Mouse (Mus musculus): ENCODE measurements around the gene Cyp26b1. TPM values are rescaled to one million over a fixed set of nuclear protein-coding genes. Genes with fewer than 3 reads are reported as not detected.

Cyp26b1 gene
- polyA plus RNA-seq, 1 experiment, result 4.1 TPM

- no peak overlapping the region for H3K4me3 ChIP-seq (replicated peaks; ENCODE audit: extremely low read depth, low read depth, low read length)
- H3K4me1 ChIP-seq (ENCODE audit: control insufficient read depth, insufficient read depth, low read length), result no peaks in the 10 kb centered on the region
- WGBS, result 46% methylated on average over 5 of the region's 5 CpGs
- no peak for DNase-seq
- TF ChIP-seq POLR2A (IDR thresholded peaks at IDR 0.05; ENCODE audit: borderline replicate concordance, extremely low read depth, low read depth, low read length) (no peak), CTCF (IDR thresholded peaks at IDR 0.05; ENCODE audit: insufficient read depth, low read length) (no peak)
Observed at GRCm38 (mm10) chr6:84543516-84543915, 50.2 kb downstream of the Cyp26b1 start.

GRCm38 (mm10) chr6:84539924-84540323 is 53.8 kb downstream of the Cyp26b1 start:
- no peak for DNase-seq
- 37% methylated on average over 4 of the region's 4 CpGs for WGBS
- Histone ChIP-seq H3K4me3 (replicated peaks; ENCODE audit: extremely low read depth, low read depth, low read length) (no peak overlapping the region), H3K4me1 (ENCODE audit: control insufficient read depth, insufficient read depth, low read length) (no peaks in the 10 kb centered on the region)
- TF ChIP-seq POLR2A (IDR thresholded peaks at IDR 0.05; ENCODE audit: borderline replicate concordance, extremely low read depth, low read depth, low read length) (no peak), CTCF (IDR thresholded peaks at IDR 0.05; ENCODE audit: insufficient read depth, low read length) (no peak)

DNA sequence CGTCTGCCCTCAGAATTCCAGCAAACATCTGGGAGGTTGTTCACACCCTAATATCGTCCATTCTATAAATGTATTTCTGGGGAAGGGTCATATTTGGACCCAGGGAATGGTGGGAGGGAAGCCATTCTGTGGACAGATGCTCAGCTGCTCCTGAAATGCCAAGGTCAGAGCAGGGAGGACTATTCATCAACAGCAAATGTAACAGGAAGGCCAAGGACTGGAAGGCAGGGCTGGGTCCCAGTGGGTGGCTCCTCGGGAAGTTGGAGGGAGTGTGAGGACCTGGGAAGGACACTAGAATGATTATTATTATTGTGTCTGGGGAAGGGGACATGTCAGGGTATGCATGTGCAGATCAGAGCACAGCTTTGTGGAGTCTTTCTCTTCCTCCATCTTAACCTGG is 55.0 kb downstream of the Cyp26b1 start:
- DNase-seq, result no peak
- WGBS, result 65% methylated on average over 3 of the region's 3 CpGs
- H3K4me1 ChIP-seq (ENCODE audit: control insufficient read depth, insufficient read depth, low read length), result no peaks in the 10 kb centered on the region
- TF ChIP-seq CTCF (IDR thresholded peaks at IDR 0.05; ENCODE audit: insufficient read depth, low read length), result no peak
- TF ChIP-seq POLR2A (IDR thresholded peaks at IDR 0.05; ENCODE audit: borderline replicate concordance, extremely low read depth, low read depth, low read length), result no peak
- no peak overlapping the region for H3K4me3 ChIP-seq (replicated peaks; ENCODE audit: extremely low read depth, low read depth, low read length)

GRCm38 (mm10) chr6:84537611-84538197 is 56.0 kb downstream of the Cyp26b1 start:
- TF ChIP-seq CTCF (IDR thresholded peaks at IDR 0.05; ENCODE audit: insufficient read depth, low read length), result no peak
- Histone ChIP-seq H3K4me1 (ENCODE audit: control insufficient read depth, insufficient read depth, low read length) (no peaks in the 10 kb centered on the region), H3K4me3 (replicated peaks; ENCODE audit: extremely low read depth, low read depth, low read length) (no peak overlapping the region)
- 64% methylated on average over 16 of the region's 16 CpGs for WGBS
- DNase-seq, result no peak

GRCm38 (mm10) chr6:84534944-84535343 is 58.8 kb downstream of the Cyp26b1 start:
- Histone ChIP-seq H3K4me1 (ENCODE audit: control insufficient read depth, insufficient read depth, low read length) (no peaks in the 10 kb centered on the region), H3K4me3 (replicated peaks; ENCODE audit: extremely low read depth, low read depth, low read length) (no peak overlapping the region)
- DNase-seq, result no peak
- TF ChIP-seq POLR2A (IDR thresholded peaks at IDR 0.05; ENCODE audit: borderline replicate concordance, extremely low read depth, low read depth, low read length), result no peak
- TF ChIP-seq CTCF (IDR thresholded peaks at IDR 0.05; ENCODE audit: insufficient read depth, low read length), result no peak
- WGBS, result 63% methylated on average over 3 of the region's 3 CpGs

- Histone ChIP-seq H3K4me3 (replicated peaks; ENCODE audit: extremely low read depth, low read depth, low read length) (no peak overlapping the region), H3K4me1 (ENCODE audit: control insufficient read depth, insufficient read depth, low read length) (no peaks in the 10 kb centered on the region)
- no peak for DNase-seq
- TF ChIP-seq CTCF (IDR thresholded peaks at IDR 0.05; ENCODE audit: insufficient read depth, low read length), result no peak
- TF ChIP-seq POLR2A (IDR thresholded peaks at IDR 0.05; ENCODE audit: borderline replicate concordance, extremely low read depth, low read depth, low read length), result no peak
Observed at GRCm38 (mm10) chr6:84529912-84530311, 63.8 kb downstream of the Cyp26b1 start.

- TF ChIP-seq POLR2A (IDR thresholded peaks at IDR 0.05; ENCODE audit: borderline replicate concordance, extremely low read depth, low read depth, low read length) (no peak), CTCF (IDR thresholded peaks at IDR 0.05; ENCODE audit: insufficient read depth, low read length) (no peak)
- WGBS, result 60% methylated on average over 7 of the region's 7 CpGs
- Histone ChIP-seq H3K4me1 (ENCODE audit: control insufficient read depth, insufficient read depth, low read length) (no peaks in the 10 kb centered on the region), H3K4me3 (replicated peaks; ENCODE audit: extremely low read depth, low read depth, low read length) (no peak overlapping the region)
- DNase-seq, result no peak
Observed at GRCm38 (mm10) chr6:84524901-84525601, 68.7 kb downstream of the Cyp26b1 start.

Measured in lung, adult 2 months (tissue).